Mouse (Mus musculus) hindbrain, embryonic 15.5 days (tissue): ENCODE data around the gene Rptor. TPM values are rescaled to one million over a fixed set of nuclear protein-coding genes. Genes with fewer than 3 reads are reported as not detected.

Experiments used
- ATAC-seq: fragments of 200-750 bp; cut with Nextera tagmentation; 2 replicates; pipeline ENCODE4 v1.8.0; 2017; ENCODE audit warnings: low read depth, moderate number of reproducible peaks, moderate TSS enrichment; ENCODE audit not compliant: low FRiP score
- H3K27ac ChIP-seq: fragments of 300-500 bp; sonication (generic); replicated peaks from 2 replicates; pipeline ENCODE4 v1.5.1; 2015; ENCODE audit warnings: mild to moderate bottlenecking, inconsistent platforms
- H3K27me3 ChIP-seq: fragments of 300-500 bp; sonication (generic); 2 replicates; pipeline ENCODE4 v1.6.1; 2015; ENCODE audit warnings: control low read depth, inconsistent platforms
- H3K36me3 ChIP-seq: fragments of 300-500 bp; sonication (generic); 2 replicates; pipeline ENCODE4 v1.6.1; 2015; ENCODE audit warnings: control low read depth, inconsistent platforms
- H3K4me1 ChIP-seq: fragments of 300-500 bp; sonication (generic); replicated peaks from 2 replicates; pipeline ENCODE4 v1.6.1; 2015; ENCODE audit warnings: control low read depth, inconsistent platforms
- H3K4me2 ChIP-seq: fragments of 300-500 bp; sonication (generic); 2 replicates; pipeline ENCODE4 v1.6.1; 2015; ENCODE audit warnings: moderate library complexity, mild to moderate bottlenecking, inconsistent platforms
- H3K4me3 ChIP-seq: fragments of 300-500 bp; sonication (generic); 2 replicates; pipeline ENCODE4 v1.5.1; 2015; ENCODE audit warnings: mild to moderate bottlenecking, inconsistent platforms
- H3K9ac ChIP-seq: fragments of 300-500 bp; sonication (generic); 2 replicates; pipeline ENCODE4 v1.6.1; 2015; ENCODE audit warnings: inconsistent platforms
- H3K9me3 ChIP-seq: fragments of 300-500 bp; sonication (generic); 2 replicates; pipeline ENCODE4 v1.6.1; 2016; ENCODE audit warnings: control low read depth, inconsistent platforms
- WGBS: fragments of 180-500 bp; shearing (Covaris S2); methylation state at CpG from one replicate; pipeline ENCODE4 v1.1.7; 2015; 5-methylcytosine and 5-hydroxymethylcytosine counted together
- polyA plus RNA-seq: library from polyadenylated mRNA; unstranded; fragments of >200 nt; fragmentation: Nextera tagmentation; extraction: Ambion mirVana; gene quantifications from 2 replicates; pipeline ENCODE4 v1.2.1, GENCODE M21; 2015

The Rptor gene
- polyA plus RNA-seq, 1 experiment from 2014 or later, result 13.3 TPM

- H3K27ac ChIP-seq, result no peak overlapping the region
- ATAC-seq, result no peak
Observed at GRCm38 (mm10) chr11:119611496-119611895, 8.8 kb downstream of the Rptor start.

DNA sequence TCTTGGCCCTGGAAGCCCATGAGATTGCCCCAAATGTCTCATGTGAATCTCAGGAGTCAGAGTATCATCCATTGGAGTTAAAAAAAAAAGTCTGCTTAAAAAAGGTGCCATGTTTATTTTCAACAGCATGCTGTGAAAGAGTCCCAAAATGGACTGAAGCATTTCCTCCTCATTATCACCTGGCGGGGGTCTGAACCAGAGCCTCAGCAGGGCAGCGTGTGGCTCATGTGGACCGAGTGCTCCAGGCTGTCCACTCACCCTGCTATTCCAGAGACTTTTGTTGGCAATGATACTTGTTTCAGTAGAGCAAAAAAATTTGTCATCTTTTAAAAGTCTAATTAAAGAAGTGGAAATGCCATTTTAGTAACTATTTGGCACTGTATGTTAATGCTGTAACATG lies 9.5 kb downstream of the Rptor start:
- no peaks in the 10 kb centered on the region for H3K4me1 ChIP-seq
- no peak overlapping the region for H3K27ac ChIP-seq
- no peak for ATAC-seq
- H3K9me3 ChIP-seq, result no peaks in the 10 kb centered on the region
- no peak overlapping the region for H3K4me2 ChIP-seq
- WGBS, result 84% methylated on average over 3 of the region's 3 CpGs
- no peaks in the 10 kb centered on the region; the same call in 1 of the 2 replicates for H3K36me3 ChIP-seq
- no peak overlapping the region for H3K9ac ChIP-seq
- no peaks in the 10 kb centered on the region for H3K27me3 ChIP-seq
- H3K4me3 ChIP-seq, result no peak overlapping the region

More at GRCm38 (mm10) chr11:119611496-119611895, 8.8 kb downstream of the Rptor start:
- Histone ChIP-seq H3K4me3 (no peak overlapping the region), H3K36me3 (peaks cover 4% of the 10 kb centered on the region; the same call in 1 of the 2 replicates), H3K27me3 (no peaks in the 10 kb centered on the region), H3K4me2 (no peak overlapping the region), H3K9me3 (no peaks in the 10 kb centered on the region), H3K4me1 (no peaks in the 10 kb centered on the region), H3K9ac (no peak overlapping the region)
- WGBS, result 99% methylated on average over 6 of the region's 6 CpGs

GRCm38 (mm10) chr11:119615087-119615486 lies 12.4 kb downstream of the Rptor start:
- no peak overlapping the region for H3K27ac ChIP-seq
- no peak overlapping the region for H3K9ac ChIP-seq
- ATAC-seq, result no peak
- H3K4me3 ChIP-seq, result no peak overlapping the region
- no peaks in the 10 kb centered on the region for H3K9me3 ChIP-seq
- no peaks in the 10 kb centered on the region for H3K27me3 ChIP-seq
- WGBS, result 89% methylated on average over 7 of the region's 7 CpGs
- no peak overlapping the region for H3K4me2 ChIP-seq
- H3K4me1 ChIP-seq, result no peaks in the 10 kb centered on the region
- no peaks in the 10 kb centered on the region for H3K36me3 ChIP-seq

- 44% methylated on average over 5 of the region's 5 CpGs for WGBS
- Histone ChIP-seq H3K27me3 (no peaks in the 10 kb centered on the region), H3K27ac (no peak overlapping the region), H3K4me3 (no peak overlapping the region), H3K9ac (no peak overlapping the region), H3K4me1 (no peaks in the 10 kb centered on the region), H3K9me3 (no peaks in the 10 kb centered on the region), H3K4me2 (no peak overlapping the region), H3K36me3 (no peaks in the 10 kb centered on the region)
- no peak for ATAC-seq
Observed at GRCm38 (mm10) chr11:119618763-119619162, 16.1 kb downstream of the Rptor start.

GRCm38 (mm10) chr11:119621266-119621665 lies 18.6 kb downstream of the Rptor start:
- WGBS, result 84% methylated on average over 3 of the region's 3 CpGs
- Histone ChIP-seq H3K4me2 (no peak overlapping the region), H3K4me1 (peaks cover 10% of the 10 kb centered on the region), H3K9ac (no peak overlapping the region), H3K9me3 (no peaks in the 10 kb centered on the region), H3K27me3 (no peaks in the 10 kb centered on the region), H3K36me3 (no peaks in the 10 kb centered on the region), H3K27ac (no peak overlapping the region), H3K4me3 (no peak overlapping the region)
- ATAC-seq, result no peak

- no peak overlapping the region for H3K4me3 ChIP-seq
- H3K9me3 ChIP-seq, result no peaks in the 10 kb centered on the region
- no peaks in the 10 kb centered on the region for H3K27me3 ChIP-seq
- H3K27ac ChIP-seq, result no peak overlapping the region
- no peak for ATAC-seq
- no peaks in the 10 kb centered on the region for H3K36me3 ChIP-seq
- 79% methylated on average over 8 of the region's 8 CpGs for WGBS
- peaks cover 10% of the 10 kb centered on the region for H3K4me1 ChIP-seq
- H3K9ac ChIP-seq, result no peak overlapping the region
- H3K4me2 ChIP-seq, result no peak overlapping the region
Observed at GRCm38 (mm10) chr11:119623800-119624199, 21.1 kb downstream of the Rptor start.

DNA sequence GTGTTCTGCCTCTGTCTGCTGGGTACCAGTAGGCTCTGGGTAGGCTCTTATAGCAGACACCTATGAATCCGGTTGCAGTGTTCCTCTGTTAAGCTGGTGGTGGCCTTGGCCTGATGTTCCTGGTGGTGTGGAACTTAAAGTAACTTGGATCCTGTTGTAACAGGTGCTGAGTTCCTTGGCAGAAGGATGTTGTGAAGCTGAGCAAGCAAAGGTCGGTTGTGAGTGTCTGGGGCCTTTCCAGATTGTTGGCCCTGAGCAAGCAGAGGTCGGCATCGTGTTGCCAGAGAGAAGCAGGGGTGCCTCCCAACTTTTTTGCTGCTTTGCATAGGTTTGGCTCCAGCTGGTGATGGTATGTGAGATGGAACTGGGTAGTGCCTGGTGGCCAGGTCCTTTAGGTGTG lies 21.7 kb downstream of the Rptor start:
- Histone ChIP-seq H3K4me3 (no peak overlapping the region), H3K27me3 (no peaks in the 10 kb centered on the region), H3K9me3 (no peaks in the 10 kb centered on the region), H3K4me1 (peaks cover 14% of the 10 kb centered on the region), H3K4me2 (no peak overlapping the region), H3K9ac (no peak overlapping the region), H3K27ac (no peak overlapping the region), H3K36me3 (no peaks in the 10 kb centered on the region)
- 81% methylated on average over 4 of the region's 4 CpGs for WGBS
- no peak for ATAC-seq

- no peak overlapping the region for H3K4me3 ChIP-seq
- no peak for ATAC-seq
- no peak overlapping the region for H3K27ac ChIP-seq
- H3K9me3 ChIP-seq, result no peaks in the 10 kb centered on the region
- 60% methylated on average over 3 of the region's 3 CpGs for WGBS
- H3K36me3 ChIP-seq, result no peaks in the 10 kb centered on the region
- H3K4me2 ChIP-seq, result no peak overlapping the region
- peaks cover 19% of the 10 kb centered on the region for H3K4me1 ChIP-seq
- H3K27me3 ChIP-seq, result no peaks in the 10 kb centered on the region
- H3K9ac ChIP-seq, result no peak overlapping the region
Observed at GRCm38 (mm10) chr11:119624955-119625354, 22.2 kb downstream of the Rptor start.

DNA sequence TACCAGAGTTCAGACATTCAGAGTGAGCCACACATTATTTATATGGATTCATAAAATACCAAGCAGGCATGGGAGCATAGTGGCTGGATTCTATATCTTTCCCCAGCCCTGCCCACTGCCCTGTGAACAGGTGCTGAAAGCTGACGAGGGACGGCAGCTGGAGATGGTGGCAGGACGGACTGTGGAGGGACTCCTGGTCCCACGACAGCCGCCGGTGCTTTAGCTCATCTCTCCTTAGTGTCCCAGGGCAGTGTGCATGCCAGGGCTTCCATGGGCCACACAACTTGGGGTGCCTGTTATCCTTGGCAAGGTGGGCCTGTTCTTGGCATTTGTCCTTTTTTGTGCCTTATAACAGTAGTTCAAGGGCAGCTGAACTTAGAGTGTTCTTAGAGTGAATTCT lies 22.8 kb downstream of the Rptor start:
- H3K27me3 ChIP-seq, result no peaks in the 10 kb centered on the region
- no peak overlapping the region for H3K27ac ChIP-seq
- no peak overlapping the region for H3K4me2 ChIP-seq
- ATAC-seq, result no peak
- no peak overlapping the region for H3K4me3 ChIP-seq
- no peak overlapping the region for H3K9ac ChIP-seq
- H3K36me3 ChIP-seq, result no peaks in the 10 kb centered on the region
- WGBS, result 71% methylated on average over 6 of the region's 6 CpGs
- peaks cover 24% of the 10 kb centered on the region for H3K4me1 ChIP-seq
- H3K9me3 ChIP-seq, result no peaks in the 10 kb centered on the region

DNA sequence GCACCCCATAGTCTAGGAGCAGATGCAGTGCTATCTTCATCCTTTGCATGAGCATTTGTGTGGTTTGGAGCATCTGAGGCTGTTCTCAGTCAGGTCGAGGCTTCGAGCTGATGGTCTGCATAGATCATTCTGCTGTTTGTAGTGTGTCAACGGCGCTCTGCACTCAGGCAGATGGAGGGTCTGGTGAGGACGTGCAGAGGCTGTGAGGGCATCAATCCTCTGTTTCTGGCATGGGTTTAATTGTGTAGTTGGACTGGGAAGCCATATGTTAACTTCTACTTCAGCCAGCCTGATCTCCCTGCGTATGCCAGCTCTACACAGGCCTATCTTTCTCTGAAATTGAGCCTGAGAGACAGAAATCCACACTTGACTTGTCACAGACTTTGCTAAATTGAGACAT lies 23.2 kb downstream of the Rptor start:
- no peak overlapping the region for H3K4me2 ChIP-seq
- WGBS, result 67% methylated on average over 6 of the region's 6 CpGs
- peaks cover 28% of the 10 kb centered on the region for H3K4me1 ChIP-seq
- H3K9me3 ChIP-seq, result no peaks in the 10 kb centered on the region
- no peaks in the 10 kb centered on the region for H3K36me3 ChIP-seq
- no peaks in the 10 kb centered on the region for H3K27me3 ChIP-seq
- no peak; the same call in 1 of the 2 replicates for ATAC-seq
- no peak overlapping the region for H3K9ac ChIP-seq
- no peak overlapping the region for H3K27ac ChIP-seq
- no peak overlapping the region for H3K4me3 ChIP-seq

GRCm38 (mm10) chr11:119627243-119627642 lies 24.5 kb downstream of the Rptor start:
- 61% methylated on average over 3 of the region's 3 CpGs for WGBS
- H3K4me2 ChIP-seq, result no peak overlapping the region
- H3K4me1 ChIP-seq, result peaks cover 33% of the 10 kb centered on the region
- H3K9ac ChIP-seq, result no peak overlapping the region
- H3K4me3 ChIP-seq, result no peak overlapping the region
- no peak overlapping the region for H3K27ac ChIP-seq
- no peaks in the 10 kb centered on the region for H3K9me3 ChIP-seq
- no peaks in the 10 kb centered on the region for H3K36me3 ChIP-seq
- no peaks in the 10 kb centered on the region for H3K27me3 ChIP-seq
- no peak for ATAC-seq

DNA sequence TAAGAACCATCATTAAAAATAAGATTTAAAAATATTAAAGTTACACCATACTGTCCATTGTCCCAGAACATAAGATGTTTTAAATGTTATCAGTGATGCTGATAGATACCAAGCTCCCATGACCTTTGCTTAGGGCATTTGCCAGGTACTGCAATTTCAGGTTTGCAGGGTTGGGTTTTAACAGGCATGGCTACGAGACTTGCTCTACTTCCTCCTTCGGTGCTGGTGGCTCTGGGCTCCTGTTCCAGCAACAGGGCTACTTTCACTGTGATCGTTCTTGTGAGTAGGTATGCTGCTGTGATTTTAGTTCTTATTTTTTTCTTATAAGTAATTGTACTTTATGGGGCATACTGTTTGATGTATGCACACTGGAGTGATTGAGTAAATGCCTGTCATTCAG lies 26.4 kb downstream of the Rptor start:
- Histone ChIP-seq H3K4me3 (no peak overlapping the region), H3K9ac (no peak overlapping the region), H3K36me3 (no peaks in the 10 kb centered on the region), H3K9me3 (no peaks in the 10 kb centered on the region), H3K27me3 (no peaks in the 10 kb centered on the region), H3K27ac (no peak overlapping the region), H3K4me2 (no peak overlapping the region), H3K4me1 (peaks cover 34% of the 10 kb centered on the region)
- 83% methylated on average over 3 of the region's 3 CpGs for WGBS
- ATAC-seq, result no peak

GRCm38 (mm10) chr11:119630329-119630728 lies 27.6 kb downstream of the Rptor start:
- no peak overlapping the region for H3K27ac ChIP-seq

More at GRCm38 (mm10) chr11:119630329-119630728, 27.6 kb downstream of the Rptor start:
- peaks cover 41% of the 10 kb centered on the region for H3K4me1 ChIP-seq
- H3K27me3 ChIP-seq, result no peaks in the 10 kb centered on the region
- no peak overlapping the region for H3K4me2 ChIP-seq
- H3K36me3 ChIP-seq, result no peaks in the 10 kb centered on the region
- WGBS, result 72% methylated on average over 5 of the region's 5 CpGs
- no peak for ATAC-seq
- H3K9me3 ChIP-seq, result no peaks in the 10 kb centered on the region
- no peak overlapping the region for H3K9ac ChIP-seq
- H3K4me3 ChIP-seq, result no peak overlapping the region
